Mouse (Mus musculus): ENCODE results near the gene Kcnj6. TPM values are rescaled to one million over a fixed set of nuclear protein-coding genes. Genes with fewer than 3 reads are reported as not detected.

Gene Kcnj6
- polyA plus RNA-seq, 1 experiment from 2014 or later: 0.10 TPM

DNA sequence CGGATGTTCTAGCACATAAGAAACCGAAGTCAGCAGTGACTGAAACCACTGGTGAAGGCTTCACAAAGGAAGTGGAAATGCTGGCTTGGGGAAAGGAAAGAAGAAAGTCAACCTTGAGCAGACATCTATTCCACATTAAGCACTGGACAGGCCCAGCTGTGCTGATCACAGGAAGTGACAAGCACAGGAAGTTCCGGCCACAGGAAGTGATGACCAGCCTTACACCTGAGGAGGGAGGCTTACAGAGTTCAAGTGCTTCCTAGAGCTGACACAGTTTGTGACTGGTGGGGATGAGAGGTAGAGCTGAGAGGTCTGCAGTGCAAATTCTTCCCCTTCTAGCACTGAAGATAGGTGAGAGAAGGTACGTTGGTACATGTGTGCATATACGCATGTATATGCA, 151.5 kb downstream of the Kcnj6 start:
- H3K9ac ChIP-seq: no peak overlapping the region
- H3K4me3 ChIP-seq: no peak overlapping the region
- 89% methylated on average over 5 of the region's 5 CpGs for WGBS
- H3K27ac ChIP-seq: no peak overlapping the region
- 0 out of 2 replicates have a peak, but pooled peaks cover 6% of the 10 kb centered on the region for H3K4me1 ChIP-seq (replicated peaks)
- H3K36me3 ChIP-seq: no peaks in the 10 kb centered on the region
- no peak overlapping the region for H3K4me2 ChIP-seq
- H3K9me3 ChIP-seq (replicated peaks): no peaks in the 10 kb centered on the region
- no peak for ATAC-seq (replicated peaks; ENCODE audit: insufficient number of reproducible peaks, insufficient read depth, low FRiP score, low read depth)
- H3K27me3 ChIP-seq: no peaks in the 10 kb centered on the region

DNA sequence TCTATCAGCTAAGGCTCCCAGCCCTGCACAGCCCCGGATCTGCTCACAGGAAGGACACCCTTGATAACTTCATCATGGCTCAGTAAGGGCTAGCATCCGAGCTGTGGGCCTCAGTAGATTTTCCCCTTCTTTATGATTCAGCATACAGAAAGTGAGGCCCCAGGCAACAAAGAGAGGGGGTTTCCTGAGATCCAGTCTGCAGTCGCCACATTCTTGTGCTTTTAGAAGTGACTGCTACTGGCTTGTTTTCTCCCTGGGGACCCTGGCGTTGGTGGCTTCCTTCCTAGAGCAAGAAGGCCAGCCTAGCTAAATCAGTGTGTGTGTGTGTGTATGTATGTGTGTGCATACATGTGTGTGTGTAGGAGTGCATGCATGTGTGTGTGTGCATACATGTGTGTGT, 152.7 kb downstream of the Kcnj6 start:
- WGBS: 41% methylated on average over 4 of the region's 4 CpGs
- peaks cover 6% of the 10 kb centered on the region for H3K4me1 ChIP-seq (replicated peaks)
- no peaks in the 10 kb centered on the region for H3K9me3 ChIP-seq (replicated peaks)
- H3K4me2 ChIP-seq: no peak overlapping the region
- H3K27me3 ChIP-seq: no peaks in the 10 kb centered on the region
- no peak overlapping the region for H3K4me3 ChIP-seq
- no peak overlapping the region for H3K9ac ChIP-seq
- ATAC-seq (replicated peaks; ENCODE audit: insufficient number of reproducible peaks, insufficient read depth, low FRiP score, low read depth): no peak
- H3K36me3 ChIP-seq: no peaks in the 10 kb centered on the region
- H3K27ac ChIP-seq: no peak overlapping the region

DNA sequence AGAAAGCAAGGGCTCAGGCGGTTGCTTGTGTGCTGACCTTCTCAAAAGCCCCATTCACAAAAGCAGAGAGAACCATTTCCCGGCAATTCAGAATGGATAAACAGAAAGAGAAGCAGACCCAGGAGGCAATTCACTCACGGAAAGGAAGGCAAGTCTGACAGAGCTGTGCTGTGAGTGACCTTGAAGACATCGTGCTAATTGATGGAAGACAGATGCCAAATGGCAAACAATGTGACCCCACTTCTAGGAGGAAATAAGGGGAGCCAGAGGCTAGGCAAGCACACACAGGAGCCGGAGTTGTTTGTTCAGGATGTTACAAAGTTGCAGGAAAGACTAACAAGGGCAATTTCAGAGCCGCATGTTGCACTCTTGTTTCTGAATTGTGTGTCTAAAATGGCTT, 158.1 kb downstream of the Kcnj6 start:
- no peaks in the 10 kb centered on the region for H3K9me3 ChIP-seq (replicated peaks)
- no peak overlapping the region for H3K4me2 ChIP-seq
- ATAC-seq (replicated peaks; ENCODE audit: insufficient number of reproducible peaks, insufficient read depth, low FRiP score, low read depth): no peak
- no peaks in the 10 kb centered on the region for H3K27me3 ChIP-seq
- no peaks in the 10 kb centered on the region for H3K36me3 ChIP-seq
- 23% methylated on average over 6 of the region's 6 CpGs for WGBS
- no peak overlapping the region for H3K4me3 ChIP-seq
- H3K27ac ChIP-seq: peak overlapping the region; percentile 27; the same call in 1 of the 2 replicates
- peaks cover 10% of the 10 kb centered on the region for H3K4me1 ChIP-seq (replicated peaks)
- H3K9ac ChIP-seq: no peak overlapping the region

DNA sequence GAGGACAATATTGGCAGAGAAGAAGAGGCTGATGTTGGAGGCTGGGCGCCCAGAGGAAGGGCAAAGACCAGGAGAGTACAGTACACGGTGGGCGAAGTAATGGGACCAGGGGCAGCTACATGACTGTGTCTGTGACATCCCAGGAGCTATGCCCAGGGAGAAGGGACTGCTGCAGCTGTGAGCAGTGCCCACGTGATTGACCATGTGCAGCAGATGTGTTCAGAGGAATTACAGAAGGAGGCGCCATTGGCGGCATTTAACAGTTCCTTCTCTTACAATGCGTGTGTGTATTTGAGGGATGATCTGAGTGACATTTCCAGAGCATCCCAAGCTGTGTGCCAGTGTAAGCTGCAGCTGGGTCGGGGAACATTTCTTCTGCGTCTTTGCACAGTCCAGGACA, 159.6 kb downstream of the Kcnj6 start:
- H3K9ac ChIP-seq: no peak overlapping the region
- no peaks in the 10 kb centered on the region for H3K27me3 ChIP-seq
- H3K27ac ChIP-seq: no peak overlapping the region
- H3K4me3 ChIP-seq: no peak overlapping the region
- peaks cover 9% of the 10 kb centered on the region for H3K4me1 ChIP-seq (replicated peaks)
- no peaks in the 10 kb centered on the region for H3K9me3 ChIP-seq (replicated peaks)
- WGBS: 85% methylated on average over 9 of the region's 9 CpGs
- ATAC-seq (replicated peaks; ENCODE audit: insufficient number of reproducible peaks, insufficient read depth, low FRiP score, low read depth): no peak
- H3K4me2 ChIP-seq: no peak overlapping the region
- H3K36me3 ChIP-seq: no peaks in the 10 kb centered on the region

DNA sequence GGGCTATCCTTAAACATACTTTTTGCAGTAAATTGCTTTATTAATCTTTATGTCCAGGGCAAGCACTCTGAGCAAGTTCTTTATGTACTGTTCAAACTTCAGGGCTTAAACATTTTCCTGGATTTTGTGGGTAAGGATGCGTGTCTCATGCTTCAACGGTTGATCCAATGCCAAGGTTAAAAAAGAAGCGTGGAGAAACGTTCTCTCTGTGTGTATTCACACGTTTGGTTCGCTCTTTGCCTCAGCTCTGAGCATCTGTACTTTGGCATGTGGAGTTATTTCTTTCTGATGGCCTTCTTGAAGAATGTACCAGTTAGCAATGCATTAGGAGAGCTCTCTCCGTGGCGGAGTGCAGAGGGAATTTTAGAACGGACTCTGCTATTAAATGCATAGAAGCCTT, 163.0 kb downstream of the Kcnj6 start:
- Histone ChIP-seq H3K27ac (no peak overlapping the region), H3K4me2 (no peak overlapping the region), H3K27me3 (no peaks in the 10 kb centered on the region), H3K36me3 (no peaks in the 10 kb centered on the region), H3K4me3 (no peak overlapping the region), H3K9me3 (replicated peaks) (no peaks in the 10 kb centered on the region), H3K9ac (no peak overlapping the region), H3K4me1 (replicated peaks) (peaks cover 6% of the 10 kb centered on the region)
- ATAC-seq (replicated peaks; ENCODE audit: insufficient number of reproducible peaks, insufficient read depth, low FRiP score, low read depth): no peak
- WGBS: 87% methylated on average over 9 of the region's 9 CpGs

DNA sequence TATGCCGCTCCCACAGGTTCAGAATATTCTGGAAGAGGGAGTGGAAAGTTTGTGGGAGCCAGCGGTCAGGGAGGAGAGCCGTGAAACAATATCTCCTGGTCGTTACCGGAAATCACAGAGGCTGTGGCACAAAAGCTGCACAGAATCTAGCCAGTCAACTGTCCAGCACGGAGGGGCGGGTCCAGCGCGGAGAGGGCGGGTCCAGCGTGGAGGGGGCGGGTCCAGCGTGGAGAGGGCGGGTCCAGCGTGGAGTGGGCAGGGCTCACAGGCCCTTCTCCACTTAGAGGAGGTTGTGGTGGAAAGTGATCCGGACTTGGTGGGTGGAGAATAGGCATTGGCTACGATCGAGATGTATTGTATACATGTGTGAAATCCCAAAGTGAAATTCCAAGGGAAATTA, 169.3 kb downstream of the Kcnj6 start:
- no peak overlapping the region for H3K9ac ChIP-seq
- no peaks in the 10 kb centered on the region for H3K9me3 ChIP-seq (replicated peaks)
- H3K4me3 ChIP-seq: no peak overlapping the region
- ATAC-seq (replicated peaks; ENCODE audit: insufficient number of reproducible peaks, insufficient read depth, low FRiP score, low read depth): no peak
- no peaks in the 10 kb centered on the region for H3K27me3 ChIP-seq
- WGBS: 88% methylated on average over 18 of the region's 18 CpGs
- peak overlapping the region; percentile 95 for H3K27ac ChIP-seq
- no peak overlapping the region for H3K4me2 ChIP-seq
- peaks cover 22% of the 10 kb centered on the region for H3K4me1 ChIP-seq (replicated peaks)
- H3K36me3 ChIP-seq: no peaks in the 10 kb centered on the region

DNA sequence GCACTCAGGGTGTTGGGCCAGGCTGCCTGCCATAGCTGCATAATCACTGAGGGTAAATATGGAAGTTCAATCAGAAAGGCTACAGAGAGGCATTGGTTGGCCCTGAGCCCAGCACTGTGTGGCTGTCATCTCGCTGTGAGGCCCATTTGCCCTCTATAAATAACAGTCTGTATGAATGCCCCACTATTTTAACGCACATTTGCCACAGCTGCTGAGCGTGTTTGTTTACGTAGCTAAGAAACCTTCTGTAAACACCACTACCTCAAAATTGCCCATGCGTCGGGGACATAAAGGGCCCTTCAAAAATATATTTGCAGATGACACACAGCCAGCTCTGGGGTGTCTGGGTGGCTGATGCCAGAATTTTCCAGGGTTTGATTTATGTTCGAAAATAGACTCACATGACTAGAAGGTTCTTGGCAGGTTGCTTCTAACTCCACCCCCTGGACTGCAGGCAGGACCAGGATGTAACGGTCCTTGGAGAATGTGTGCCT, 170.4 kb downstream of the Kcnj6 start:
- Histone ChIP-seq H3K4me3 (no peak overlapping the region), H3K4me1 (replicated peaks) (peaks cover 24% of the 10 kb centered on the region), H3K4me2 (peak overlapping the region; percentile 39), H3K9me3 (replicated peaks) (no peaks in the 10 kb centered on the region), H3K9ac (no peak overlapping the region), H3K27me3 (no peaks in the 10 kb centered on the region), H3K27ac (peak overlapping the region; percentile 95), H3K36me3 (no peaks in the 10 kb centered on the region)
- ATAC-seq (replicated peaks; ENCODE audit: insufficient number of reproducible peaks, insufficient read depth, low FRiP score, low read depth): peak; percentile 92
- 28% methylated on average over 8 of the region's 8 CpGs for WGBS

DNA sequence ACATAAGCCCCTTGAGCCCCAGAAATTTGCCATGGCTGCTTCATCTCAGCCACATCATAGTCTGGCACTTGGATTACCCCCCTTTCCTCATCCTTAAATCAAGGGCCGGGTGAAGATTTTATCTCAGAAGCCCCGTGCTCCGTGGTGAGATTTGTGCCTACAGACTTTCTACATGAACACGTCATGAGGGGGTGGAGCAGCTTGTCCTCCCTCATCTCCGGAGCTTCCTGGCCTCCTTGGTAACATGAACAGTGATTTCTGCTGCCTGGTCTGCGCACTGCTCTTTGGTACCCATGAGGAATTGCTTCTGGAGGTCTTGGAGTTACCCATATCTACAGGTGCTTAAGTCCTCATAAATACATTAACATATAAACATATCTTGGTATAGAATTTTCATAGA, 172.2 kb downstream of the Kcnj6 start:
- no peak overlapping the region for H3K27ac ChIP-seq
- H3K4me3 ChIP-seq: no peak overlapping the region
- no peaks in the 10 kb centered on the region for H3K9me3 ChIP-seq (replicated peaks)
- H3K9ac ChIP-seq: no peak overlapping the region
- WGBS: 80% methylated on average over 6 of the region's 6 CpGs
- peaks cover 24% of the 10 kb centered on the region for H3K4me1 ChIP-seq (replicated peaks)
- no peaks in the 10 kb centered on the region for H3K27me3 ChIP-seq
- no peak for ATAC-seq (replicated peaks; ENCODE audit: insufficient number of reproducible peaks, insufficient read depth, low FRiP score, low read depth)
- H3K36me3 ChIP-seq: no peaks in the 10 kb centered on the region
- no peak overlapping the region for H3K4me2 ChIP-seq

DNA sequence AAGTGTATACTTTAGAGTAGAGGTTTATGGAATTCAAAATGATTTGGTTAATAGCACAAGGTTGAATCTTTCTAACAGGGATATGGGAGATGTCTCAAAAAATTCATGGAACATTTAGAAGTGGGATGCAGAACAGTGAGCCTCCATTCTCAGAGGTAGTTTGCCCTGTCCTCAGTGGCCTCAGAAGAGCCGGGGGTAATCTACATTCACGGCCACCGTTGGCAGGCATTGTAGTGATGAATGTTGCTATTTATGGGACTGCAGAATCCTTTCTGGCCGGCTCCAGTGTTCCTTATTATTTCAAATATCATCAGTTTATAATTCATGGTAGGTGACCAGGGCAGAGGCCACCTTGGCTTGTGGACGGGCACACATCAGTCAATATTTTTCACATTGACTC, 174.9 kb downstream of the Kcnj6 start:
- no peak for ATAC-seq (replicated peaks; ENCODE audit: insufficient number of reproducible peaks, insufficient read depth, low FRiP score, low read depth)
- no peaks in the 10 kb centered on the region for H3K9me3 ChIP-seq (replicated peaks)
- no peak overlapping the region for H3K4me2 ChIP-seq
- no peaks in the 10 kb centered on the region for H3K27me3 ChIP-seq
- no peaks in the 10 kb centered on the region for H3K36me3 ChIP-seq
- no peak overlapping the region for H3K4me3 ChIP-seq
- WGBS: 41% methylated on average over 5 of the region's 5 CpGs
- no peak overlapping the region for H3K9ac ChIP-seq
- peaks cover 15% of the 10 kb centered on the region for H3K4me1 ChIP-seq (replicated peaks)
- H3K27ac ChIP-seq: peak overlapping the region; percentile 56

DNA sequence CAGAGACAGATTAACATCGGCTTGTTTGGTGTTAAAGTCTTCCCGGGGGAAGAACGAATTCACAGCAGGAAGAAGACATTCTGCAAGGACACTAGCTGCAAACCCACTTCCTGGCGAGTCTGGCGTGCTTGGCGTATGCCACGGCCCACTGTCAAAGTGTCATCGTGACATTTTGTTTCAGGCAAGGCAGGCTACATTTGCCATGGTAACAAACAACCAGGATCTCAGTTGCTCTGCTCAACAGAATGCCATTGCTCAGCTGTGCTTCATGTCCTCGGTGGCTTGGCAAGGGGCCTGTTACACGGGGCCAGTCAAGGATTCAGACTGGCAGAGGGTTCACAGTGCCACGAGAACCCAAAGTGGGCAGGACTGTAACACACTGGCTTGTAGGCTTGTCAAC, 175.9 kb downstream of the Kcnj6 start:
- H3K36me3 ChIP-seq: no peaks in the 10 kb centered on the region
- H3K4me2 ChIP-seq: no peak overlapping the region
- no peak overlapping the region for H3K9ac ChIP-seq
- no peak for ATAC-seq (replicated peaks; ENCODE audit: insufficient number of reproducible peaks, insufficient read depth, low FRiP score, low read depth)
- WGBS: 82% methylated on average over 11 of the region's 11 CpGs
- H3K4me1 ChIP-seq (replicated peaks): peaks cover 8% of the 10 kb centered on the region
- no peak overlapping the region for H3K27ac ChIP-seq
- H3K4me3 ChIP-seq: no peak overlapping the region
- H3K9me3 ChIP-seq (replicated peaks): no peaks in the 10 kb centered on the region
- H3K27me3 ChIP-seq: no peaks in the 10 kb centered on the region

DNA sequence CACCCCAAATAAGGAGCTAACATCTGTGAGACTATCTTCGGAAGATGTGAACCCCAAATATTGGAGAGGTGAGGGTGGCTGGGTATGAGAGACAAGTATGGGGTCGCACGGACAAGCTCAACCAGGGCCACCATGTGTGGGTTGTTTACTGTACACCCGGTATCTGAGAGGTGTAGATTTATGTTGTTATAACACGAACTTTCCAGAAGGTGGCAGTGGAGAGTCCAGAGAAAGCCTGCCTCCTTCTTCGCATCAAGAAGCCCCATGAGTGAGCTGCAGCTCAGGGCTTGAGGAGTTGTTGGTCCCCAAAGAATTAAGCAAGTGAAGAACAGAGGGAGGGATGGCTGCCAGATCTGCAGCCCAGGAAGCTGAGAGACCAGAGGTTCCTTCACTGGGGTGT, 181.1 kb downstream of the Kcnj6 start:
- no peak overlapping the region for H3K9ac ChIP-seq
- no peaks in the 10 kb centered on the region for H3K27me3 ChIP-seq
- H3K4me2 ChIP-seq: no peak overlapping the region
- no peak for ATAC-seq (replicated peaks; ENCODE audit: insufficient number of reproducible peaks, insufficient read depth, low FRiP score, low read depth)
- H3K36me3 ChIP-seq: no peaks in the 10 kb centered on the region
- no peak overlapping the region for H3K27ac ChIP-seq
- no peaks in the 10 kb centered on the region for H3K4me1 ChIP-seq (replicated peaks)
- H3K4me3 ChIP-seq: no peak overlapping the region
- 23% methylated on average over 6 of the region's 6 CpGs for WGBS
- H3K9me3 ChIP-seq (replicated peaks): no peaks in the 10 kb centered on the region; the same call in 1 of the 2 replicates

DNA sequence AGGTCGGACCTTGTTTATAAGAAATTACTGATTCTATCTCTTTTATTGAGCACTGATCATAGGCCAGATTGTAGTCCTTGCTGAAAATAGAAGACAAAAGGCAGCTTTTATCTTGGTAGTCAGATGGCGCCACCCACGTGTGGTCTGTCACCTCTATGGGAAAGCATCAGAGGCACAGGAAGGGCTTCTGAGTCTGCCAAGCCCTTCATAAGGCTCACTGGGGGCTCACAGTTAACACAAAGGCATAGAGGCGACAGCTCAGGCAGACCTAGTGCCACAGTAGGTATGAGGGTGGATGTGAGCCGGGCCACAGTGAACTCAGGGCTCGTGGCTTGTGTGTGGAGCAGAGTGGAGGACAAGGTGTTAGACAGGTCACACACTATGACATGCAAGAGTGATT, 181.6 kb downstream of the Kcnj6 start:
- Histone ChIP-seq H3K27ac (no peak overlapping the region), H3K4me1 (replicated peaks) (no peaks in the 10 kb centered on the region), H3K4me2 (no peak overlapping the region), H3K27me3 (no peaks in the 10 kb centered on the region), H3K9ac (no peak overlapping the region), H3K9me3 (replicated peaks) (no peaks in the 10 kb centered on the region; the same call in 1 of the 2 replicates), H3K36me3 (no peaks in the 10 kb centered on the region), H3K4me3 (no peak overlapping the region)
- ATAC-seq (replicated peaks; ENCODE audit: insufficient number of reproducible peaks, insufficient read depth, low FRiP score, low read depth): no peak
- 66% methylated on average over 6 of the region's 6 CpGs for WGBS

Measured in heart, embryonic 15.5 days (tissue).